Mouse (Mus musculus) E14TG2a.4 (cell line): ENCODE data around the gene Olfr543.
A peak's percentile ranks its signal among the peaks of the same experiment; 100 is the strongest.

ENCODE experiments used
- H3K27me3 ChIP-seq: 2 replicates; pipeline ENCODE4 v1.6.1; 2014; ENCODE audit warnings: low read length, control low read depth; ENCODE audit not compliant: insufficient read depth
- H3K36me3 ChIP-seq: 2 replicates; pipeline ENCODE4 v1.6.1; 2014; ENCODE audit warnings: low read length, control low read depth; ENCODE audit not compliant: insufficient read depth
- H3K4me1 ChIP-seq: replicated peaks from 2 replicates; pipeline ENCODE4 v1.6.1; 2014; ENCODE audit warnings: low read depth, low read length, control low read depth
- H3K4me3 ChIP-seq: replicated peaks from 2 replicates; pipeline ENCODE4 v1.5.1; 2014; ENCODE audit warnings: mild to moderate bottlenecking, low read length
- H3K9me3 ChIP-seq: 2 replicates; pipeline ENCODE4 v1.6.1; 2014; ENCODE audit warnings: low read length, control low read depth
- CTCF ChIP-seq: conservative IDR thresholded peaks from 2 replicates; pipeline ENCODE4 v1.5.1; 2014; ENCODE audit warnings: low read length
- NANOG ChIP-seq: IDR thresholded peaks from 2 replicates; pipeline ENCODE4 v1.6.1; 2014; ENCODE audit warnings: borderline replicate concordance, low read length, mixed read lengths
- POU5F1 ChIP-seq: IDR thresholded peaks from 2 replicates; pipeline ENCODE4 v1.6.1; 2014; ENCODE audit warnings: low read length, borderline replicate concordance

Gene Olfr543

GRCm38 (mm10) chr7:102446438-102446837 lies 35.0 kb downstream of the Olfr543 start:
- H3K9me3 ChIP-seq, result no peaks in the 10 kb centered on the region
- H3K36me3 ChIP-seq, result peaks cover 78% of the 10 kb centered on the region
- TF ChIP-seq POU5F1 (no peak), CTCF (no peak)
- H3K4me1 ChIP-seq, result peaks cover 19% of the 10 kb centered on the region
- no peaks in the 10 kb centered on the region for H3K27me3 ChIP-seq
- no peak overlapping the region for H3K4me3 ChIP-seq

DNA sequence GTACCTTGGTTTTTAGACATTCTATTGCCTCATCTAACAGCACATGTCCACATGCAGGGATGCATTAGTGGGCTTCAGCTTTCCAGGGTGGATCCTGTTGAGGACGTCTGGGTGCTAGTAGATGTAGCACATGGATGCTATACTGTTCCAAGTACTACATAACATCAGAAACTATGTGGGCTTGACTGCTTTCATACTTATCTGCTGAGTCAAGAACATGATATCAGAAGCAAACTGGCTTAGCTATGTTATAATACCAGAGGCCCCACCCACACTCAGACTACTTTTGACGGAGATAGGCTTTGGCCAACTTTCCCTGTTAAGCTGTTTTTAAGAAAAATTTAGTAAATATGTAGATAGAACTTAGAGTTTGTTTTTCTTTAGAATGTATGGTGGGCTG lies 37.2 kb downstream of the Olfr543 start:
- no peak overlapping the region for H3K4me3 ChIP-seq
- TF ChIP-seq POU5F1, result no peak
- no peak for TF ChIP-seq NANOG
- no peak for TF ChIP-seq CTCF
- H3K27me3 ChIP-seq, result no peaks in the 10 kb centered on the region
- H3K9me3 ChIP-seq, result no peaks in the 10 kb centered on the region
- H3K36me3 ChIP-seq, result peaks cover 57% of the 10 kb centered on the region
- peaks cover 25% of the 10 kb centered on the region for H3K4me1 ChIP-seq

GRCm38 (mm10) chr7:102442432-102442831 lies 39.0 kb downstream of the Olfr543 start:
- H3K9me3 ChIP-seq, result no peaks in the 10 kb centered on the region
- H3K27me3 ChIP-seq, result no peaks in the 10 kb centered on the region
- H3K4me1 ChIP-seq, result peaks cover 25% of the 10 kb centered on the region
- peaks cover 40% of the 10 kb centered on the region for H3K36me3 ChIP-seq
- peak overlapping the region; percentile 93 for H3K4me3 ChIP-seq
- TF ChIP-seq CTCF (no peak), POU5F1 (no peak), NANOG (no peak)

DNA sequence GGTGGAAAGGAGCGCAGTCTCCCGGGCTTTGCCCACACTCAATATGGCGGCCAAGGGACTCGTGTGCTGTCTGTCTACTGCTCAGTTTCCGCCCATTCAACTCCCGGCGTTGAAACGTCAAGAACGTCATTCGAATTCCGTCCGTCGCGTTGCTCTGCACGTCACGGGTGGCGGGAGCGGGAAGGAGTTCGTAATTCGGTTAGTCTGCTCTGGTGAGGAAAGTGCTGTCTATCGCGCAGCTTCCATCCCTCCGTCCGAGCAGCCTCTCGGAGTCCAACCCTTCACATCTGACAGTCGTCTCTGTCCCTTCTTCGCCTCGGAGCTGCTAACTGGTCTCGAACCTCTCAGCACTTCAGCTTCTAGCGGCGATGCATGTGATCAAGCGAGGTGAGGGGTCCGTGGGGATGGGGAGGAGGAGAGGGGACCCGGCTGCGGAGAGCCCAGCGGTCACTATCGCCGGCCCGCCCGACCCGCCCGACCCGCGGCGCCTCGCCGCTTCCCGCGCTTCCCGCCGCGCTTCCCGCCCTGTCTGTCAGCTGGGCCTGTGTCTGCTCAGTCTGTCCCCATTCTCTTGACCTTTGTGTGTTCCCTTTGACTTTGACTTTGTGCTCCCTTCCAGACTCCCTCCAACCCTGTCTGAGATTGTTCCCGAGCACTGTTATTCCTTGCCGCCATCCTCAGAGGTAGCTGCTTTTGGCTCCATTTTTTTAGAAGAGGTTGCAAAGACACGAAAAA lies 39.7 kb downstream of the Olfr543 start, which contains the start of gene Rrm1:
Rrm1 (plus strand) TSS at position 39 of the 735 bp plus-strand sequence.
- Histone ChIP-seq H3K4me1 (peaks cover 25% of the 10 kb centered on the region), H3K27me3 (peaks cover 3% of the 10 kb centered on the region; the same call in 1 of the 2 replicates), H3K4me3 (peak within 1 kb of the TSS; percentile 93), H3K36me3 (peaks cover 34% of the 10 kb centered on the region), H3K9me3 (no peaks in the 10 kb centered on the region)
- TF ChIP-seq POU5F1 (no peak), NANOG (no peak), CTCF (no peak)

- peak overlapping the region; percentile 93 for H3K4me3 ChIP-seq
- TF ChIP-seq POU5F1 (no peak), CTCF (no peak), NANOG (no peak)
- peaks cover 3% of the 10 kb centered on the region; the same call in 1 of the 2 replicates for H3K27me3 ChIP-seq
- H3K36me3 ChIP-seq, result peaks cover 30% of the 10 kb centered on the region
- H3K4me1 ChIP-seq, result peaks cover 25% of the 10 kb centered on the region
- H3K9me3 ChIP-seq, result no peaks in the 10 kb centered on the region
These were observed 40.4 kb downstream of the Olfr543 start for GRCm38 (mm10) chr7:102440822-102441656.

- H3K9me3 ChIP-seq, result no peaks in the 10 kb centered on the region
- H3K36me3 ChIP-seq, result peaks cover 15% of the 10 kb centered on the region
- TF ChIP-seq POU5F1 (no peak), NANOG (no peak), CTCF (no peak)
- H3K4me3 ChIP-seq, result no peak overlapping the region
- no peaks in the 10 kb centered on the region; the same call in 1 of the 2 replicates for H3K4me1 ChIP-seq
- peaks cover 3% of the 10 kb centered on the region; the same call in 1 of the 2 replicates for H3K27me3 ChIP-seq
These were observed 47.1 kb downstream of the Olfr543 start for GRCm38 (mm10) chr7:102434344-102434743.
